Mouse (Mus musculus): ENCODE data around the gene Vmn1r138. TPM values are rescaled to one million over a fixed set of nuclear protein-coding genes. Genes with fewer than 3 reads are reported as not detected.
"Not testable (repeated sequence)": the region's sequence is repeated elsewhere in the genome, so short reads cannot be mapped to it uniquely, and the experiment has no call there.

Vmn1r138 gene
- not detected in 2 replicates for polyA plus RNA-seq (2016; fragmentation: Nextera tagmentation; extraction: Ambion mirVana)

DNA sequence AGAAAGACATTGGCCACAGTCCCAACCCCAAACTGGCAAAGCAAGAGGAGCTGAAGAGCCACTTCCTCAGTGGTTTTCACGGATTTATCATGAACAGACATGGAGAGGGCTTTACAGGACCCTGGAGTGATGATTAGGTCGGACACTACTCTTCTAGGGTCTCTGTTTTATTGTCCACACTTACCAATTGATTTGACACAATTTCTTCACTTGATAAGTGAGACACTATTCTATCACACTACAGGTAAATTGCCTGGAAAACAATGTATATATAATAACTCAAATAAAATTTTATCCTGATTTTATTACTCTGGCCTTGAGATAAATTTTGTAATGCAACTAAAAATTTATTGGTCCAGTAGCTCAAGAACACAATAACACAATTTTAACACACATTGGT lies at the start of gene Vmn1r138:
Gene Vmn1r138, minus strand, starts transcription at position 101 of the 400 bp plus-strand sequence.
- H3K27me3 ChIP-seq (ENCODE audit: low read depth, poor library complexity, severe bottlenecking); H3K4me3 ChIP-seq; H3K36me3 ChIP-seq; H3K27ac ChIP-seq; H3K4me1 ChIP-seq; DNase-seq (ENCODE audit: low spot score); H3K9me3 ChIP-seq (replicated peaks): not testable (repeated sequence)
- WGBS = no CpG with 5 or more reads among the region's 2 CpGs

DNA sequence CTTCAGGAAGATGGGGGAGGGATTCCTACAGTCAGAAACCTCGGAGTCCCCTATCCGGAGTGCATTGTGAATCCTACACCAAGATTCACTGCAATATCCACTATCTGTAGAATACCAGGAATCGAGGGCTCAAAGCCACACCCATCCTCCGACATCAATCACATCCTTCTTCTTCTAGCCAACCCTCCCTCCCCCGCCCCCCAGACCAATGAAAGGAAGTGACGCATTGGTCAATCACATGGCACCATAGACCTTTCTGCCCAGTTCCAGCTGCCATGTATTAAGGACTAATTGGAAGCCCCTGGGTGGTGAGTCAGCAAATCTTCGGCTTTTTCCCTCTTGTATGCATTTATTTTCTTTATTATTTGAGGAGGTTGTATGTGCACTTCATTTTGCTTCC lies 40.1 kb upstream of the Vmn1r138 start, which contains the start of gene Vmn1r139:
Gene Vmn1r139, plus strand, starts transcription at position 301 of the 400 bp plus-strand sequence.
- not testable (repeated sequence) for H3K36me3 ChIP-seq, H3K4me3 ChIP-seq

DNA sequence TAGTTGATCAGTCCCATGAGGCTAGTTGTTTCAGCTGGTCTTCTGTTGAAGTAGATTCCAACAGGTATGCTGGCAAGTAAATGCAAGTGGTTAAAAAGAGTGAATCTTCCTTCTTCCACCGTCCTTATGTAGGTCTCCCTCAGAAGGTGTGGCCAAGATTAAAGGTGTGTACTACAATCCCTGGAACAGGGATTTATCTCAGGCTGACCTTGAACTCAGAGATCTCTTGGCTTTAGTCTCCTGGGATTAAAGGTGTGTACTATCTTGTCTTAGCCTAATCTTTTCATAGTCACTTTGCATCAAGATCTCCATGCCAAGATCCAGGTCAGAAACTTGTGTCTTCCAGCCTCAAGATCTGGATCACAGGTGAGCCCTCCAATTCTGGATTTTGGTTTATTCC lies 27.5 kb upstream of the Vmn1r138 start, which contains the start of gene Gm6176:
Gene Gm6176, minus strand, starts transcription at position 101 of the 400 bp plus-strand sequence.
- not testable (repeated sequence) for H3K27ac ChIP-seq; DNase-seq (ENCODE audit: low spot score); H3K27me3 ChIP-seq (ENCODE audit: low read depth, poor library complexity, severe bottlenecking); H3K4me3 ChIP-seq; H3K4me1 ChIP-seq; H3K9me3 ChIP-seq (replicated peaks); H3K36me3 ChIP-seq
- no CpG with 5 or more reads among the region's 1 CpGs for WGBS

More for the DNA sequence above, 40.1 kb upstream of the Vmn1r138 start, which contains the start of gene Vmn1r139:
- H3K27ac ChIP-seq; H3K27me3 ChIP-seq (ENCODE audit: low read depth, poor library complexity, severe bottlenecking); DNase-seq (ENCODE audit: low spot score); H3K4me1 ChIP-seq; H3K9me3 ChIP-seq (replicated peaks): not testable (repeated sequence)
- WGBS = no CpG with 5 or more reads among the region's 7 CpGs

- H3K27me3 ChIP-seq (ENCODE audit: low read depth, poor library complexity, severe bottlenecking); DNase-seq (ENCODE audit: low spot score); H3K36me3 ChIP-seq; H3K27ac ChIP-seq; H3K9me3 ChIP-seq (replicated peaks); H3K4me3 ChIP-seq; H3K4me1 ChIP-seq: not testable (repeated sequence)
- no CpG with 5 or more reads among the region's 3 CpGs for WGBS
Observed at GRCm38 (mm10) chr7:21994287-21994686, 34.4 kb downstream of the Vmn1r138 start, which contains the start of gene Vmn1r137. TSS of gene Vmn1r137 (plus strand) at chr7:21994587.

Other genes with a start within 250 kb of the Vmn1r138 start
- not detected in 2 replicates for gene Gm4177, start 232.2 kb downstream of the Vmn1r138 start, polyA plus RNA-seq (2016; fragmentation: Nextera tagmentation; extraction: Ambion mirVana)
- not detected in 2 replicates for gene Vmn1r135, start 196.5 kb downstream of the Vmn1r138 start, polyA plus RNA-seq (2016; fragmentation: Nextera tagmentation; extraction: Ambion mirVana)
- gene Gm5725, start 184.6 kb downstream of the Vmn1r138 start, polyA plus RNA-seq (2016; fragmentation: Nextera tagmentation; extraction: Ambion mirVana) = not detected in 2 replicates
- not detected in 2 replicates for gene Gm5891, start 107.6 kb downstream of the Vmn1r138 start, polyA plus RNA-seq (2016; fragmentation: Nextera tagmentation; extraction: Ambion mirVana)
- not detected in 2 replicates for gene Vmn1r137, start 34.3 kb downstream of the Vmn1r138 start, polyA plus RNA-seq (2016; fragmentation: Nextera tagmentation; extraction: Ambion mirVana)
- not detected in 2 replicates for gene Gm6176, start 27.4 kb upstream of the Vmn1r138 start, polyA plus RNA-seq (2016; fragmentation: Nextera tagmentation; extraction: Ambion mirVana)
- gene Vmn1r139, start 40.2 kb upstream of the Vmn1r138 start, polyA plus RNA-seq (2016; fragmentation: Nextera tagmentation; extraction: Ambion mirVana) = not detected in 2 replicates
- gene Gm16451, start 89.3 kb upstream of the Vmn1r138 start, polyA plus RNA-seq (2016; fragmentation: Nextera tagmentation; extraction: Ambion mirVana) = not detected in 2 replicates
- not detected in 2 replicates for gene Gm10666, start 105.8 kb upstream of the Vmn1r138 start, polyA plus RNA-seq (2016; fragmentation: Nextera tagmentation; extraction: Ambion mirVana)
- not detected in 2 replicates for gene Vmn1r142, start 135.1 kb upstream of the Vmn1r138 start, polyA plus RNA-seq (2016; fragmentation: Nextera tagmentation; extraction: Ambion mirVana)
- not detected in 2 replicates for gene Vmn1r143, start 160.5 kb upstream of the Vmn1r138 start, polyA plus RNA-seq (2016; fragmentation: Nextera tagmentation; extraction: Ambion mirVana)
- gene Gm8653, start 172.4 kb upstream of the Vmn1r138 start, polyA plus RNA-seq (2016; fragmentation: Nextera tagmentation; extraction: Ambion mirVana) = not detected in 2 replicates
- gene Gm8453, start 200.6 kb upstream of the Vmn1r138 start, polyA plus RNA-seq (2016; fragmentation: Nextera tagmentation; extraction: Ambion mirVana) = not detected in 2 replicates

All from limb, embryonic 10.5 days (tissue).